Mouse (Mus musculus): Measurements from ENCODE around the gene Fetub.

DNA sequence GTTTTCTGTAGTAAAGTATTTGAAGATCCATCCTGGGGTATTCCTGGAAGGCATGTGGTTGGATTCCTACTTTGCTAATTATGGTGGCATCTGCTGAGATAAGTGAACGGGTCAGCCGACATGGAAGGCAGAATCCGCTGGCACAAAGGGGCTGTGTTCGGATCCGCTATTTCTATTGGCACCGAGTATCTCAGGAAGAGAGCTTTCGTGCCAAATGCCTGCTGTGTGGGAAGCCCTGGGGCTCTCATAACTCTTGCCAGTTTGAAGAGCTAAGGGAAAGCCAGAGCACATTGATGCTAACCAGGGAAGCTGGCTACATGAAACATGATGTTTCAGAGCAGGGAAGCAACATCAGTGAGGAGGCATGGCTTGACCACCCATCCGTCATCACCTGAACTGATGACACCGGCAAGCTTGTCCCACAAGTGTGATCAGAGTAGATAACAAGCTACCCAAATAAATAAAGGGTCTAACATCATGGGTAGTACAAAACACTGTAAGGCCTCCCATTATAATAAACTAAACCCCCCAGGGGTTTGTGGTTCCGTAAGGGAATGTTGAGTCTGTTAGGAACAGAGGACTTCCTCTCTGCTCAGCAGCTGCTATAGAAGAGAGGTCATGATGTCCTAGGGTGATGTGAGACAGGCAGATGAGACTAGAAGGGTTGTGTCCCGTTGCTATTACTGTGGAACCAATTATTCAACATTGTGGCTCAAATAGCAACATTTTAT is 40.3 kb upstream of the Fetub start:
- TF ChIP-seq MAFK (IDR thresholded peaks at IDR 0.05; ENCODE audit: insufficient replicate concordance, low read length) (no peak), CTCF (conservative IDR thresholded peaks at IDR 0.05 in 1 of 2, IDR thresholded peaks at IDR 0.05 in 1 of 2; ENCODE audit: low read depth in 2 of 2, low read length in 2 of 2) (no peak), POLR2A (IDR thresholded peaks at IDR 0.05; ENCODE audit: low read depth, low read length) (no peak), SIN3A (IDR thresholded peaks at IDR 0.05; ENCODE audit: low read length) (no peak), ZNF384 (IDR thresholded peaks at IDR 0.05; ENCODE audit: low read depth, low read length) (no peak), POLR2AphosphoS2 (IDR thresholded peaks at IDR 0.05; ENCODE audit: low read depth, low read length) (no peak), MYC (IDR thresholded peaks at IDR 0.05; ENCODE audit: low read depth, low read length) (no peak), MAZ (IDR thresholded peaks at IDR 0.05; ENCODE audit: low read depth, low read length) (no peak)
